Mouse (Mus musculus): ENCODE data around the gene Wdfy3.

- no peak for TF ChIP-seq CTCF (IDR thresholded peaks at IDR 0.05; ENCODE audit: control insufficient read depth, insufficient read depth, low read length)
- TF ChIP-seq POLR2A (IDR thresholded peaks at IDR 0.05; ENCODE audit: borderline replicate concordance, control insufficient read depth, low read depth, low read length), result no peak
These were observed 143.4 kb downstream of the Wdfy3 start for GRCm38 (mm10) chr5:101926311-101926710.

Data from bone marrow, adult 2 months (tissue).